Mouse (Mus musculus): ENCODE measurements around the gene Smad6. TPM values are rescaled to one million over a fixed set of nuclear protein-coding genes. Genes with fewer than 3 reads are reported as not detected.

The Smad6 gene
- not detected for polyA plus RNA-seq (2017; shearing (Covaris generic))

GRCm38 (mm10) chr9:64021853-64022561 lies at the start of gene Smad6:
Gene Smad6 (minus strand): TSS chr9:64022059.

Other genes with a start within 250 kb of the Smad6 start
- gene Lctl, start 95.1 kb upstream of the Smad6 start, polyA plus RNA-seq (2017; shearing (Covaris generic)) = 2.8 TPM
- gene Zwilch, start 151.0 kb upstream of the Smad6 start, polyA plus RNA-seq (2017; shearing (Covaris generic)) = 2.4 TPM
- gene Rpl4, start 151.3 kb upstream of the Smad6 start, polyA plus RNA-seq (2017; shearing (Covaris generic)) = 1,626 TPM
- gene Snapc5, start 157.2 kb upstream of the Smad6 start, polyA plus RNA-seq (2017; shearing (Covaris generic)) = 30.1 TPM
- 11.6 TPM for gene Uchl4, start 213.1 kb upstream of the Smad6 start, polyA plus RNA-seq (2017; shearing (Covaris generic))
- gene Map2k1, start 231.6 kb upstream of the Smad6 start, polyA plus RNA-seq (2017; shearing (Covaris generic)) = 84.9 TPM

Measured in effector memory CD4-positive, alpha-beta T cell, adult 7 months (primary cell).